Mouse (Mus musculus) neural tube, embryonic 13.5 days (tissue): ENCODE results near the gene Stard3. TPM values are rescaled to one million over a fixed set of nuclear protein-coding genes. Genes with fewer than 3 reads are reported as not detected.

Experiments used
- ATAC-seq: fragments of 200-750 bp; cut with Nextera tagmentation; 2 replicates; pipeline ENCODE4 v1.8.0; 2017; ENCODE audit warnings: low read depth, mild to moderate bottlenecking, moderate TSS enrichment, moderate library complexity
- H3K27ac ChIP-seq: fragments of 300-500 bp; sonication (generic); replicated peaks from 2 replicates; pipeline ENCODE4 v1.5.1; 2015; ENCODE audit warnings: moderate library complexity, mild to moderate bottlenecking, inconsistent platforms
- H3K27me3 ChIP-seq: fragments of 300-500 bp; sonication (generic); 2 replicates; pipeline ENCODE4 v1.6.1; 2015; ENCODE audit warnings: mild to moderate bottlenecking, inconsistent platforms
- H3K36me3 ChIP-seq: fragments of 300-500 bp; sonication (generic); 2 replicates; pipeline ENCODE4 v1.6.1; 2015; ENCODE audit warnings: mild to moderate bottlenecking, inconsistent platforms
- H3K4me1 ChIP-seq: fragments of 300-500 bp; sonication (generic); replicated peaks from 2 replicates; pipeline ENCODE4 v1.6.1; 2015; ENCODE audit warnings: inconsistent platforms
- H3K4me2 ChIP-seq: fragments of 300-500 bp; sonication (generic); 2 replicates; pipeline ENCODE4 v1.6.1; 2015; ENCODE audit warnings: inconsistent platforms, mild to moderate bottlenecking, moderate library complexity
- H3K4me3 ChIP-seq: fragments of 300-500 bp; sonication (generic); 2 replicates; pipeline ENCODE4 v1.5.1; 2015; ENCODE audit warnings: mild to moderate bottlenecking, inconsistent platforms
- H3K9ac ChIP-seq: fragments of 300-500 bp; sonication (generic); 2 replicates; pipeline ENCODE4 v1.6.1; 2015; ENCODE audit warnings: moderate library complexity, mild to moderate bottlenecking, inconsistent platforms
- H3K9me3 ChIP-seq: fragments of 300-500 bp; sonication (generic); 2 replicates; pipeline ENCODE4 v1.6.1; 2016; ENCODE audit warnings: inconsistent platforms
- WGBS: fragments of 180-500 bp; shearing (Covaris S2); methylation state at CpG from one replicate; pipeline ENCODE4 v1.1.7; 2015; 5-methylcytosine and 5-hydroxymethylcytosine counted together
- polyA plus RNA-seq: library from polyadenylated mRNA; unstranded; fragments of >200 nt; fragmentation: Nextera tagmentation; extraction: Ambion mirVana; gene quantifications from 2 replicates; pipeline ENCODE4 v1.2.1, GENCODE M21; 2015

Stard3 gene
- polyA plus RNA-seq, 1 experiment from 2014 or later: 39.7 TPM

- H3K9me3 ChIP-seq: no peaks in the 10 kb centered on the region
- H3K27me3 ChIP-seq: peaks cover 26% of the 10 kb centered on the region
- no peak overlapping the region for H3K4me2 ChIP-seq
- no peak for ATAC-seq
- no peak overlapping the region for H3K9ac ChIP-seq
- H3K4me3 ChIP-seq: no peak overlapping the region
- 76% methylated on average over 4 of the region's 4 CpGs for WGBS
- H3K27ac ChIP-seq: no peak overlapping the region
- H3K4me1 ChIP-seq: peaks cover 27% of the 10 kb centered on the region
- H3K36me3 ChIP-seq: no peaks in the 10 kb centered on the region; the same call in 1 of the 2 replicates
Measured at GRCm38 (mm10) chr11:98395041-98395440, 36.9 kb downstream of the Stard3 start.

- Histone ChIP-seq H3K27me3 (peaks cover 4% of the 10 kb centered on the region; the same call in 1 of the 2 replicates), H3K9ac (no peak overlapping the region), H3K36me3 (no peaks in the 10 kb centered on the region; the same call in 1 of the 2 replicates), H3K27ac (no peak overlapping the region), H3K9me3 (no peaks in the 10 kb centered on the region), H3K4me3 (no peak overlapping the region), H3K4me1 (peaks cover 35% of the 10 kb centered on the region), H3K4me2 (no peak overlapping the region)
- ATAC-seq: no peak
- WGBS: 89% methylated on average over 7 of the region's 7 CpGs
Measured at GRCm38 (mm10) chr11:98397946-98398345, 39.8 kb downstream of the Stard3 start.

- H3K4me3 ChIP-seq: peak within 1 kb of the TSS; percentile 63
- peak within 1 kb of the TSS; percentile 80 for H3K9ac ChIP-seq
- H3K4me1 ChIP-seq: peaks cover 17% of the 10 kb centered on the region
- under 1% methylated on average over 40 of the region's 40 CpGs for WGBS
- peak within 1 kb of the TSS; percentile 98 for H3K27ac ChIP-seq
- peak within 1 kb of the TSS; percentile 74 for H3K4me2 ChIP-seq
- H3K36me3 ChIP-seq: no peaks in the 10 kb centered on the region; the same call in 1 of the 2 replicates
- peak; percentile 94 for ATAC-seq
- H3K9me3 ChIP-seq: no peaks in the 10 kb centered on the region
- H3K27me3 ChIP-seq: peaks cover 14% of the 10 kb centered on the region
Measured at GRCm38 (mm10) chr11:98400161-98400726, 42.1 kb downstream of the Stard3 start, which contains the start of gene Pgap3. TSS of gene Pgap3 (minus strand) at chr11:98400490.

GRCm38 (mm10) chr11:98400816-98401215 is 42.6 kb downstream of the Stard3 start:
- Histone ChIP-seq H3K27me3 (peaks cover 14% of the 10 kb centered on the region), H3K36me3 (no peaks in the 10 kb centered on the region; the same call in 1 of the 2 replicates), H3K9me3 (no peaks in the 10 kb centered on the region), H3K4me3 (peak overlapping the region; percentile 63), H3K9ac (peak overlapping the region; percentile 80), H3K4me1 (peaks cover 16% of the 10 kb centered on the region), H3K4me2 (peak overlapping the region; percentile 74), H3K27ac (peak overlapping the region; percentile 98; the same call in 1 of the 2 replicates)
- ATAC-seq: 0 out of 2 replicates have a peak, but pooled peaks have one; percentile 9
- 61% methylated on average over 3 of the region's 3 CpGs for WGBS

GRCm38 (mm10) chr11:98406621-98407020 is 48.5 kb downstream of the Stard3 start:
- H3K36me3 ChIP-seq: no peaks in the 10 kb centered on the region
- H3K27ac ChIP-seq: no peak overlapping the region
- no peak overlapping the region for H3K4me3 ChIP-seq
- ATAC-seq: no peak
- peaks cover 36% of the 10 kb centered on the region for H3K27me3 ChIP-seq
- H3K9me3 ChIP-seq: no peaks in the 10 kb centered on the region
- no peak overlapping the region for H3K4me2 ChIP-seq
- WGBS: 74% methylated on average over 6 of the region's 6 CpGs
- H3K4me1 ChIP-seq: peaks cover 12% of the 10 kb centered on the region
- H3K9ac ChIP-seq: no peak overlapping the region

GRCm38 (mm10) chr11:98408872-98409271 is 50.7 kb downstream of the Stard3 start:
- WGBS: 54% methylated on average over 8 of the region's 8 CpGs
- Histone ChIP-seq H3K9ac (peak overlapping the region; percentile 52), H3K27me3 (peaks cover 41% of the 10 kb centered on the region), H3K9me3 (no peaks in the 10 kb centered on the region), H3K27ac (peak overlapping the region; percentile 35), H3K4me1 (peaks cover 35% of the 10 kb centered on the region), H3K4me2 (peak overlapping the region; percentile 31), H3K4me3 (no peak overlapping the region), H3K36me3 (no peaks in the 10 kb centered on the region)
- ATAC-seq: no peak

- 3% methylated on average over 10 of the region's 10 CpGs for WGBS
- H3K4me3 ChIP-seq: no peak overlapping the region
- H3K9ac ChIP-seq: peak overlapping the region; percentile 52; the same call in 1 of the 2 replicates
- H3K27me3 ChIP-seq: peaks cover 45% of the 10 kb centered on the region
- H3K27ac ChIP-seq: peak overlapping the region; percentile 35
- peak overlapping the region; percentile 31 for H3K4me2 ChIP-seq
- peak; percentile 57; the same call in 1 of the 2 replicates for ATAC-seq
- H3K4me1 ChIP-seq: peaks cover 40% of the 10 kb centered on the region
- no peaks in the 10 kb centered on the region for H3K36me3 ChIP-seq
- no peaks in the 10 kb centered on the region for H3K9me3 ChIP-seq
Measured at GRCm38 (mm10) chr11:98409341-98409822, 51.2 kb downstream of the Stard3 start.

GRCm38 (mm10) chr11:98412273-98412796 is 54.2 kb downstream of the Stard3 start, which contains the start of gene Erbb2:
TSS of gene Erbb2 (plus strand) at chr11:98412470.
- WGBS: 1% methylated on average over 47 of the region's 49 CpGs
- H3K9ac ChIP-seq: peak within 1 kb of the TSS; percentile 82
- peak within 1 kb of the TSS; percentile 64 for H3K4me3 ChIP-seq
- H3K4me1 ChIP-seq: peaks cover 51% of the 10 kb centered on the region
- peak within 1 kb of the TSS; percentile 96 for H3K4me2 ChIP-seq
- peak within 1 kb of the TSS; percentile 84 for H3K27ac ChIP-seq
- no peaks in the 10 kb centered on the region for H3K9me3 ChIP-seq
- peaks cover 47% of the 10 kb centered on the region for H3K27me3 ChIP-seq
- ATAC-seq: peak; percentile 60
- no peaks in the 10 kb centered on the region for H3K36me3 ChIP-seq

- Histone ChIP-seq H3K9me3 (no peaks in the 10 kb centered on the region), H3K4me1 (peaks cover 51% of the 10 kb centered on the region), H3K36me3 (no peaks in the 10 kb centered on the region), H3K27ac (peak overlapping the region; percentile 84), H3K4me3 (peak overlapping the region; percentile 64), H3K27me3 (peaks cover 47% of the 10 kb centered on the region), H3K4me2 (peak overlapping the region; percentile 96), H3K9ac (peak overlapping the region; percentile 82)
- WGBS: under 1% methylated on average over 40 of the region's 40 CpGs
- ATAC-seq: peak; percentile 62
Measured at GRCm38 (mm10) chr11:98412797-98413301, 54.7 kb downstream of the Stard3 start.

GRCm38 (mm10) chr11:98413731-98414130 is 55.6 kb downstream of the Stard3 start:
- 17% methylated on average over 7 of the region's 7 CpGs for WGBS
- Histone ChIP-seq H3K9me3 (no peaks in the 10 kb centered on the region), H3K36me3 (no peaks in the 10 kb centered on the region), H3K4me2 (peak overlapping the region; percentile 96), H3K27me3 (peaks cover 47% of the 10 kb centered on the region), H3K9ac (peak overlapping the region; percentile 82), H3K4me1 (peaks cover 50% of the 10 kb centered on the region), H3K27ac (0 out of 2 replicates have a peak overlapping the region, but pooled peaks have one; percentile 3), H3K4me3 (peak overlapping the region; percentile 64)
- ATAC-seq: no peak

- H3K27ac ChIP-seq: no peak overlapping the region
- peaks cover 46% of the 10 kb centered on the region for H3K4me1 ChIP-seq
- peak overlapping the region; percentile 82; the same call in 1 of the 2 replicates for H3K9ac ChIP-seq
- peak overlapping the region; percentile 64 for H3K4me3 ChIP-seq
- H3K36me3 ChIP-seq: no peaks in the 10 kb centered on the region
- WGBS: 5% methylated on average over 2 of the region's 2 CpGs
- ATAC-seq: no peak; the same call in 1 of the 2 replicates
- H3K27me3 ChIP-seq: peaks cover 47% of the 10 kb centered on the region
- peak overlapping the region; percentile 96 for H3K4me2 ChIP-seq
- H3K9me3 ChIP-seq: no peaks in the 10 kb centered on the region
Measured at GRCm38 (mm10) chr11:98414162-98414561, 56.0 kb downstream of the Stard3 start.

GRCm38 (mm10) chr11:98417074-98417473 is 58.9 kb downstream of the Stard3 start:
- H3K9ac ChIP-seq: no peak overlapping the region
- H3K27ac ChIP-seq: no peak overlapping the region
- peaks cover 35% of the 10 kb centered on the region for H3K4me1 ChIP-seq
- no peak for ATAC-seq
- peaks cover 21% of the 10 kb centered on the region for H3K27me3 ChIP-seq
- H3K36me3 ChIP-seq: no peaks in the 10 kb centered on the region
- no peaks in the 10 kb centered on the region for H3K9me3 ChIP-seq
- 93% methylated on average over 1 of the region's 1 CpGs for WGBS
- no peak overlapping the region for H3K4me3 ChIP-seq
- H3K4me2 ChIP-seq: no peak overlapping the region
